Mouse (Mus musculus) C2C12 (cell line): ENCODE measurements around the gene Hsd17b13.

Experiments used
- CTCF ChIP-seq: IDR thresholded peaks from one replicate; pipeline ENCODE4 v1.5.1; 2011; ENCODE audit not compliant: control insufficient read depth, insufficient read depth, insufficient read length
- USF1 ChIP-seq: IDR thresholded peaks from one replicate; pipeline ENCODE4 v1.6.1; 2011; ENCODE audit warnings: low read depth, mild to moderate bottlenecking, control low read depth, moderate library complexity

GRCm38 (mm10) chr5:104010261-104010660 lies 33.1 kb upstream of the Hsd17b13 start:
- no peak for TF ChIP-seq CTCF
- no peak for TF ChIP-seq USF1
